Mouse (Mus musculus): Measurements from ENCODE around the gene Vasn.

DNA sequence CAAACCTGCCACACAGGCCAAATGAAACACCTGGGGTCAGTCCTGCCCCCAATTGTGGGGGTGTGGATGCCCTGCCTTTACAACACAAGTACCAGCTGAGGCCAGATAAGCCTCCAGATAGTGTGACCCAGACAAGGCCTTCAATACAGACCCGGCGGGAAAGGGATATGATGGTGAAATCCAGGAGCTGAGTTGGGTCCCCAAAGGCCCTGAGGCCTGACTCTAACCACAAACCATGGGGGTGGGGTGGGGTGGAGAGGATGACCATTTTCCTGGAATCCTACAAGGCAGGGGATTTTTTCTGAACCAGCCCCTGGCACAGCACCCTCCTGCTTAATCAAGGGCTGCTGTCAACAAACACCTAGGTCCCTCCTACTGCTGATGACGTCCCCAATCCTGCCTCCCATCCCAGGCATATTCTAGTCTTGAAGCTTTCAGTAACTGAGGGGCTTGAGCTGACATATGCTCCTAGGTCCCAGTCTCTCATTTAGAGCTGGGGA, 800 bp upstream of the Vasn start:
- no peak for TF ChIP-seq CTCF (IDR thresholded peaks at IDR 0.05; ENCODE audit: borderline replicate concordance, extremely low read depth, insufficient read depth, insufficient read length)
- TF ChIP-seq POLR2A (IDR thresholded peaks at IDR 0.05; ENCODE audit: borderline replicate concordance, extremely low read depth, insufficient read depth, insufficient read length, poor library complexity, severe bottlenecking), result no peak
